Mouse (Mus musculus) induced T-regulatory cell, adult 2 months (primary cell): ENCODE measurements around the gene Oprd1.

ENCODE experiments used
- DNase-seq: peaks from one replicate; pipeline ENCODE4 v3.0.0-alpha.2; 2012; ENCODE audit warnings: low read depth

Gene Oprd1

DNA sequence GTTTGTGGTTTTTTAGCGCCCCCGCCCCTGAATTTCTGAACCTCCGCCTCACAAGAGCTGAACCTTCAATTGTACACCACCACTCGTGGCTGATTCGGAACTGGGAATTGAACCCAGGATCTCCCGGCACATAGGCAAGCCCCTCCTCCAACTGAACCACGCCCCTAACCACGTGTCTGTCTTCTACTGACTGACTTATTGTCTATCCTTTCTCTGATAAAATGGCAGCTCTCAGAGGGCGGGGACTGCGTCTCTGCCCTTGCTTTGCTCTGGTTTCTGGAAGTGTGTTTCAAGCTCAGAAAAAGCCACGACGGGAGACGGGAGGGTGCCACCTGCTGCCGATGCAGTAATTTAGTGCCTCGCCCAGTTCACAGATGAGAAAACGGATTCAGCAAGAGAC is 10.4 kb downstream of the Oprd1 start:
- DNase-seq: no peak

GRCm38 (mm10) chr4:132133381-132133780 is 10.9 kb downstream of the Oprd1 start:
- DNase-seq: no peak

DNA sequence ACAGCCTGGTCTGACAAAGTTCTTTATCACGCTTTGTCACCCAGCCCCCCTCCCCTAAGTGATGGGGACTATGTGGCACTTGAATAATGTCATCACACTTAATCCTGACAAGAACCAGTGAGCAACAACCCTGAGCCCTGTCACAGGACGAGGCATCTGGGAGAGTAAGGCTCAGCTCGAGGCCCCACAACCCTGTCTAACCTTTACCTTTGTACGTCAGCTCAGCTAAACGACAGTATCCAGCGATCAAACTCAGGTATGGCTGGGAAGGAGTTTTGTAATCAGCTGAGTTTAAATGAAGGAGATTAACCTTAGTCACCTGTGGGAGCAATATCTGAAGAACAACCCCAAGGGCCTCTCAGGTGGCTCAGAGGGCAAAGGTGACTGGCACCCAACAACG is 12.0 kb downstream of the Oprd1 start:
- DNase-seq: no peak

- DNase-seq: no peak
Observed at GRCm38 (mm10) chr4:132131790-132132189, 12.5 kb downstream of the Oprd1 start.

DNA sequence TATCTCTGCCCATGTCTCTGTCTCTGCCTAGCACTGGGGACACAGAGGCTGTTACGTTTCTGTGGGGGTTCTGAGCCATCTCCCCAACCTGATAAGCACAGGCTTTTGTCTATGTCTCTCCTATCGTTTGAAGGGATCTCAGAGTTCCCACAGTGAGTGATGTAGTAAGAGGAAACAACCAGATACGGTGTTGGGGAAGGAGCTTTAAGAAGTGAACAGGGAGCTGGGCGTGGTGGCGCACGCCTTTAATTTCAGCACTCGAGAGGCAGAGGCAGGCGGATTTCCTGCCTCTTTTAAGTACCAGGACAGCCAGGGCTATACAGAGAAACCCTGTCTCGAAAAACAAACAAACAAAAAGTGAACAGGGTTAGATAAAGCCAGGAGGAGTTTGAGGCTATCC is 13.2 kb downstream of the Oprd1 start:
- DNase-seq: no peak

GRCm38 (mm10) chr4:132130645-132131044 is 13.6 kb downstream of the Oprd1 start:
- no peak for DNase-seq

- DNase-seq: no peak
Observed at GRCm38 (mm10) chr4:132130134-132130533, 14.2 kb downstream of the Oprd1 start.

- DNase-seq: no peak
Observed at GRCm38 (mm10) chr4:132128997-132129636, 15.2 kb downstream of the Oprd1 start.

- no peak for DNase-seq
Observed at GRCm38 (mm10) chr4:132127091-132127490, 17.2 kb downstream of the Oprd1 start.

DNA sequence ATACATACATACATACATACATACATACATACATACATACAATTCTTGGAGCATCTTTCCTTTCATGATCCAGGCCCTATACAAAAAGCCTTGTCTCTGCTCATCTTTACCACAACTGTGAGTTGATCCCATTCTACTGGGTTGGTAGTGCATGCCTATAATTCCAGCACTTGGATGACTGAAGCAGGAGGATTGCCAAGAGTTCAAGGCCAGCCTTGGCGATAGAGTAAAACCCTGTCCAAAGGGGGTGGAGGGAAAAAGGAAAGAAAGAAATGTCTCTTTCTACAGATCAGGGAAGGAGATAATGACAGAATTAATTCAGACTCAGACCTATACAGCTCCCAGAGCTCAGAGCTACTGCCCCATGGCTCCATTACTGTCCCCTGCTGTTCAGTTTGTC is 21.1 kb downstream of the Oprd1 start:
- DNase-seq: no peak

- no peak for DNase-seq
Observed at GRCm38 (mm10) chr4:132121674-132122073, 22.6 kb downstream of the Oprd1 start.

DNA sequence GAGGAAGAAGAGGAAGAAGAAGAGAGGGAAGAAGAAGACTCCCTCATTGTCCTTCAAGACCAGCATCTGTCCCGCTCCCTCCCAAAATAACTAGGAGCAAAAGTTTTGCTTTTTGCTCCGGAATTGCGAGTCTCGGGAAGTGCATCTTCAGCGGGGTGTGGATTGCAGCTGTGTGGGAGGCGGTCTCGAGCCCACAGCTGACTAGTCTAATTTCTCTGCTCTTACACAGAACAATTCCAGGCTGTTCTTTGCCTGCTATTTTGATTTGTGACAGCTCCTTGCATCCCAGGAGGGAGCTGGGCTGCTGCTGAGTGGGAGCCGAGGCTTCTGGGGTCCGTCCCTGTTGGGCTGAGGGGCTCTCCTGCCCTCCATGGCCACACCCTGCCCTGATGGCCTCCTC is 24.7 kb downstream of the Oprd1 start:
- DNase-seq: no peak

DNA sequence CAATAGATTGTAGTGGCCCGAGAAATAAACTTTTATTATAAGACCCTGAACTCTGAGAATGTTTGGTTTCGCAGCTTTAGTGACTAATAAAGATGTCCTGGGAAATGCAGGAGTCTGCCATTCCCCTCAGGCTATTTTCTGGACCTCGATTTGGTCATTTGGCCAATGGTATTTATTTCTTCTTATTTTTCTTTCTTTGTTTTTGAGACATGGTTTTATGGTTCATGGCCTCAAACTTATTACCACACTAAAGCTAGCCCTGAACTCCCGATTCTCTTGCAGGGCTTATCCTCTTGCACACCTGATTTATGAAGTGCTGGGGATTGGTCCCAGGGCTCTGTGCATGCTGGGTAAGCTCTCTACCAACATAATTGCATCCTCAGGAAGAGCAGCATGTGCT is 28.0 kb downstream of the Oprd1 start:
- DNase-seq: no peak

GRCm38 (mm10) chr4:132113411-132114095 is 30.7 kb downstream of the Oprd1 start:
- DNase-seq: peak; percentile 31

- DNase-seq: no peak
Observed at GRCm38 (mm10) chr4:132111227-132111626, 33.1 kb downstream of the Oprd1 start.

DNA sequence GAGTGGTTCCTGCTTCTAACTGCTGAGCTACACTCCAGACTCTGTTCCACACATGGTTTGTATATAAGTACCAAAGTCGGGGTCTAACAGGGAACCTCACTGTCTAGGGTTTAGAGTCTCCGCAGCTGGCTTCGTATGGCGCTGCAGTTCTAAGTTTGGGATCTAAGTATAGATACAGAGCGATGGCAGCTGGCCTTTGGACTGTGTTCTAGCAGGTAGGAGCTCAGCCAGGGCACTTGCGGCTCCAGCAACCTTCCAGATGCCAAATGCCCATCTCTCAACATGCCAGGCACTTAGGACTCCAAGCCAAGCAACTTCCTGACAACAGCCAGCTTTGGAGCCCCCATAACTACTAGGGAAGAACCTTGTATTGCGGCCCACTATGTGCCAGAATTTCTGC is 36.1 kb downstream of the Oprd1 start:
- DNase-seq: no peak

DNA sequence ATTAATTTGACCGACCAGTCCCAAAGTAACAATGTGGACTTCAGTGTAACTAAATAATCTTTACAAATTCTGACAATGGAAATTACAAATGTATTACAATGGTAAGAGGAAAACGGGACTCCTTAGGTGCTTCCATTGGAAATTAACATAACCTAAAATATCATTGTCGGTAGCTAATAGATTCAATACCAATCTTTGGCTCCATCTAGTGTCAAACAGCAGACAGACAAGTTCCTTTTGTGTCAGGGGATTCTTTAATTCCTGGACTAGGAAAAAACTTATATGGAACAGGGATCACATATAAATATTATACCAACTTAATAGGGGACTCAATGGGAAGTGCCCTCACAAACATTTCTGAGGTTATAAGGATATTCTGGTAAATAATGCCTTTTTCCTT is 43.1 kb downstream of the Oprd1 start:
- peak; percentile 21 for DNase-seq

DNA sequence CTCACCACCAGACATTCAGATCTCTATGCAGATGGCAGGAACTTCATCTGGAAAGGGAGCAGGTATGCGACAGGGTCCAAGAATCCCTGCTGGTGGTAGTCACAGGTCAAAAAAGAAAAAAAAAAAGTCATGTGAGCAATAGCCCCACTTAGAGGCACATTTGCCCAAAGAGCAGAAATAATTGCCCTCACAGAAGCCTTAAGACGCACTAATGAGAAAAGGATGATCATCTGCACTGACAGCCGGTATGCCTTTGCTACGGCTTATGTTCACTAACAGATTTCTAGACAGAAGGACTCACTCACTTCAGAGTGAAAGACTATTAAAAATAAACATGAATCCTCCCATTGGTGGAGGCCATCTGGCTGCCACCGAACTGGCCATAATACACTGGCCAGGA is 44.7 kb downstream of the Oprd1 start:
- no peak for DNase-seq

DNA sequence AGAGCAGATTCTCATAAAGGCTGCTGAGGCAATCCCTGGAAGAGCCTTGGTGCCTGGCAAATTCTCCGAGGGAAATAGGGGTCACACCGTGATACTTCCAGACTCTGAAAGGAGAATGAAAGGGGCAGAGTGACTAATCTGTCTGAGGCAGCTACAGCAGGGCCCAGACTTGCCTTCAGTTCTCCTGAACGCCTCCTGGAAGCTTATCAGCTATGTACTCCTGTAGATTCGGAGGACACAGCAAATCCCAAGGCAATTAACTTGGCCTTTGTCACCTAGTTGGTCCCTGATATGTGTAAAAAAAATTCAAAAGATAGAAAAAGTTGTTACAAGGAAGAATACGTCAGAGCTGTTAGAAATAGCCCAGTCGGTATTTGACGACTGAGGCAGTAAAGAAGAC is 49.2 kb downstream of the Oprd1 start:
- no peak for DNase-seq

DNA sequence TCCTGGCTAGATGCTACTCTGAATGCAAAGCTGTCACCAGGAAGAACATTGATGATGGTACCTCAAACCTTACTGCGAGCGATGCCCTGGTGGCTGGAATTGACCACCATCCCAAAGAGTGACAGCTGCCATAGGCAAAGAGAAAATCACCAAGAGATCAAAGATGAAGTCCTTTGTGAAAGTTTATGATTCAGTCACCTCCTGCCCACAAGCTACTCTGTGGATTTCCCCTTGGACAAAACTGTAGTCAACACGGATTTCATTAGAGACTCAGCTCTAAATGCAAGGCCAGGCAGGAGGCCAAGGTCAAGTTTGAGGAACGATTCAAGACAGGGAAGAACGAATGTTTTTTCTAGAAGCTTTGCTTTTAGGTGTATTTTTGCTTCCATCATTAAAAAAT is 50.4 kb downstream of the Oprd1 start:
- DNase-seq: no peak

GRCm38 (mm10) chr4:132093136-132093535 is 51.1 kb downstream of the Oprd1 start:
- no peak for DNase-seq

- DNase-seq: peak; percentile 80
Observed at GRCm38 (mm10) chr4:132088921-132089320, 55.4 kb downstream of the Oprd1 start.

DNA sequence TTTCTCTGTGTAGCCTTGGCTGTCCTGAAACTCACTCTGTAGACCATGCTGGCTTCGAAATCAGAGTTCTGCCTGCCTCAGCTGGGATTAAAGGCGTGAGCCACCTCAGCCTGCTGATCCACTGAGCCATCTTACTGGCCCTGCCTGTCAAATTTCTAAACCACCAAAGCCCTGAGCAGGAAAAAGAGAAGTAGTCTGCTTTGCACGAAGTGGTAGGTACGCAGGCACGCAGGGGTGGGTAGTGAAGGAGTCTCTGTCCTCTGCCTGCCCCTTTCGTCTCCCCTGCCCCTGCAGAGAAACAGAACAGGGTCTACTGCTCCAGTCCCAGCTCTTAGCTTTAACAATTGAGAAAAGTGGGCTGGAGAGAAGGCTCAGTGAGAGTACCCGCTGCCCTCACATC is 59.2 kb downstream of the Oprd1 start:
- DNase-seq: no peak

DNA sequence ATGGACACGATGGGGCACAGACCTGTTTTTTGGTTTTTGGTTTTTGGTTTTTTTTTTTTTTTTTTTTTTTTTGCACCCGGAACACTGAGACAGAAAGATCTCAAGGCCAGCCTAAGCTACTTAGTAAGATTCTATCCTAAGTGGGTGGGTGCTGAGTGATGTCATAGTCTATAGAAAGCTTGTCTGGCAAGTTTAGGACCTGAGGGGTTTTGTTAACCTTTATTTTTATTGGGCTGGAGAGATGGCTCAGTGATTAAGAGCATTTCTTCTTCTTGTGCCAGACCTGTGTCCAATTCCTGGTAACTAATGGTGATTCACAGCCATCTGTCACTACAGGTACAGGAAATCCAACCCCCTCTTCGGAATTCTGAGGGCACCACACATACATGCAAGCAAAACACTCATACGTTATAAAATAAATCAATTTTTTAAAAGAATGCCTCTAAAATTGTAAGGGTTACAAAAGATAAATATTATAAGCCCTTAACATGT is 63.7 kb downstream of the Oprd1 start:
- DNase-seq: no peak
